In the genomic region with DNA sequence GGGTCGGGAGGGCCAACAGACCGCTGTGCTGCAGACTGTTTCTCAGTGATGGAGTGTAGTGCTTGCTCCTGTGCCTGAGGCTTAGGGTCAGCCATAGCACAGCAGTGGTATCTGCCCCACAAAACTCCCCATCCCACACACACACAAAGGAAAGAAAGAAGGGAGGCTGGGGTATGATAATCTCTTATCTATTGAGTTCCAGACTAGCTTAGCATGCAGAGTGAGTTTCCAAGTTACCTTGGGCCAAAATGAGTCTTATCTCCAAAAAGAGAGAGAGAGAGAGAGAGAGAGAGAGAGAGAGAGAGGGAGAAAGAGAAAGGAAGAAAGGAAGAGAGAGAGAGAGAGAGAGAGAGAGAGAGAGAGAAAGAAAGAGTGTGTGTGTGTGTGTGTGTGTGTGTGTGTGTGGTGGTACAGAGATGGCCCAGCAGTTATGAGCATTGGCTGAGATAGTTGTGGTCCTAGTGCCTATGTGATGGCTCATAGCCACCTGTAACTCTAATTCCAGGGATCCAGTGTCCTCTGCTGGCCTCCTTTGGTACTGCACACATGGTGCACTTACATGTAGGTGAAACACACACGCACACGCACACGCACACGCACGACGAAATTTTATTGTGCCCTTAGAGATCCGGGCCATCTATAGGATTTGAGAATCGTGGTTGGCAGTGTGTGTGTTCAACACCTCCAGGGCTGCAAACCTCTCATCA, we compare ENCODE assay signal across 8 mouse cellular contexts. TPM values are rescaled to one million over a fixed set of nuclear protein-coding genes. Genes with fewer than 3 reads are reported as not detected.
DNase-seq lines count a peak whose midpoint lies in the region; ATAC-seq and TF ChIP-seq lines count a peak whose summit lies in the region.

No protein-coding gene starts in this region.

- WGBS in midbrain, postnatal 0 days: 84% methylated on average over 10 of the region's 10 CpGs
- WGBS in midbrain, embryonic 14.5 days: 87% methylated on average over 10 of the region's 10 CpGs
- WGBS in midbrain, embryonic 13.5 days: 84% methylated on average over 10 of the region's 10 CpGs

- H3K9ac ChIP-seq in midbrain, postnatal 0 days (replicated peaks; ENCODE audit: low read length, poor library complexity, severe bottlenecking): no peak overlapping the region
- H3K9ac ChIP-seq in midbrain, embryonic 14.5 days (replicated peaks; ENCODE audit: low read length): no peak overlapping the region
- no peak overlapping the region for H3K9ac ChIP-seq in midbrain, embryonic 13.5 days (replicated peaks)

- no peak for ATAC-seq in midbrain, postnatal 0 days (ENCODE audit: low FRiP score)
- ATAC-seq in midbrain, embryonic 14.5 days (ENCODE audit: low FRiP score, low TSS enrichment): no peak
- no peak for ATAC-seq in midbrain, embryonic 13.5 days

- no peak overlapping the region for H3K4me3 ChIP-seq in midbrain, postnatal 0 days (ENCODE audit: low read depth, low read length)
- H3K4me3 ChIP-seq in midbrain, embryonic 14.5 days (replicated peaks; ENCODE audit: low read depth, low read length): no peak overlapping the region
- H3K4me3 ChIP-seq in midbrain, embryonic 13.5 days (replicated peaks): no peak overlapping the region

- H3K27ac ChIP-seq in midbrain, postnatal 0 days (ENCODE audit: low read depth, low read length): no peak overlapping the region
- H3K27ac ChIP-seq in midbrain, embryonic 14.5 days (replicated peaks; ENCODE audit: low read depth, low read length): no peak overlapping the region
- H3K27ac ChIP-seq in midbrain, embryonic 13.5 days: no peak overlapping the region

- H3K27me3 ChIP-seq in midbrain, postnatal 0 days (ENCODE audit: insufficient read depth, low read length): no peaks in the 10 kb centered on the region
- H3K27me3 ChIP-seq in midbrain, embryonic 14.5 days (ENCODE audit: control insufficient read depth, insufficient read depth, low read length): no peaks in the 10 kb centered on the region
- no peaks in the 10 kb centered on the region for H3K27me3 ChIP-seq in midbrain, embryonic 13.5 days

- H3K4me2 ChIP-seq in midbrain, postnatal 0 days (ENCODE audit: low read depth, low read length, poor library complexity, severe bottlenecking): no peak overlapping the region
- no peak overlapping the region for H3K4me2 ChIP-seq in midbrain, embryonic 14.5 days (ENCODE audit: low read length)
- no peak overlapping the region for H3K4me2 ChIP-seq in midbrain, embryonic 13.5 days (replicated peaks)

- peak; percentile 70 for DNase-seq in adrenal gland, postnatal 14 days
- no peak for DNase-seq in adrenal gland, postnatal 25 days
- DNase-seq in midbrain, postnatal 0 days (ENCODE audit: low spot score): peak; percentile 37
- DNase-seq in midbrain, embryonic 14.5 days: no peak
- peak; percentile 62 for DNase-seq in liver
- DNase-seq in testis, postnatal 10 days (ENCODE audit: low spot score): peak; percentile 80
- DNase-seq in left cerebral cortex, adult 8-10 months (ENCODE audit: low spot score in 2 of 2): no peak

- H3K4me1 ChIP-seq in midbrain, postnatal 0 days (ENCODE audit: insufficient read depth, low read length): no peaks in the 10 kb centered on the region
- H3K4me1 ChIP-seq in midbrain, embryonic 14.5 days (ENCODE audit: control insufficient read depth, insufficient read depth, low read length): peaks cover 14% of the 10 kb centered on the region
- H3K4me1 ChIP-seq in midbrain, embryonic 13.5 days (replicated peaks): peaks cover 23% of the 10 kb centered on the region

- H3K36me3 ChIP-seq in midbrain, postnatal 0 days (ENCODE audit: insufficient read depth, low read length): no peaks in the 10 kb centered on the region
- H3K36me3 ChIP-seq in midbrain, embryonic 14.5 days (ENCODE audit: control insufficient read depth, insufficient read depth, low read length): peaks cover 16% of the 10 kb centered on the region
- peaks cover 26% of the 10 kb centered on the region for H3K36me3 ChIP-seq in midbrain, embryonic 13.5 days

- no peaks in the 10 kb centered on the region for H3K9me3 ChIP-seq in midbrain, postnatal 0 days (ENCODE audit: low read length)
- no peaks in the 10 kb centered on the region for H3K9me3 ChIP-seq in midbrain, embryonic 14.5 days (ENCODE audit: control insufficient read depth, low read length)
- H3K9me3 ChIP-seq in midbrain, embryonic 13.5 days: no peaks in the 10 kb centered on the region

- peak; percentile 67 for TF ChIP-seq CTCF in midbrain, postnatal 0 days (IDR thresholded peaks at IDR 0.05)

RNA-seq across cellular contexts. Expression of a gene that starts 4.6 kb away (rescaled TPM):
- total RNA-seq in adrenal gland, postnatal 14 days (2021): 53.2 and 80.3 TPM in 2 replicates
- total RNA-seq in adrenal gland, postnatal 25 days (2021): 68.9 and 72.7 TPM in 2 replicates
- total RNA-seq in midbrain, postnatal 0 days (2014; rRNA removed): 81.8 and 83.0 TPM in 2 replicates
- polyA plus RNA-seq in midbrain, postnatal 0 days (2015; fragmentation: Nextera tagmentation; extraction: Ambion mirVana): 33.1 and 38.2 TPM in 2 replicates
- 47.2 and 50.3 TPM in 2 replicates for polyA plus RNA-seq in midbrain, embryonic 14.5 days (2014; fragmentation: Nextera tagmentation; extraction: Ambion mirVana)
- 49.8 and 56.9 TPM in 2 replicates for polyA plus RNA-seq in midbrain, embryonic 13.5 days (2015; fragmentation: Nextera tagmentation; extraction: Ambion mirVana)
- 10 to 100 TPM; 48.9 to 73.4 (median 60.6) TPM for total RNA-seq in left cerebral cortex, adult 8-10 months (2022)

RNA-seq across cellular contexts. Expression of a gene that starts 9.0 kb away (rescaled TPM):
- 25.5 and 34.5 TPM in 2 replicates for total RNA-seq in adrenal gland, postnatal 14 days (2021)
- total RNA-seq in adrenal gland, postnatal 25 days (2021): 27.4 and 38.8 TPM in 2 replicates
- 44.3 and 50.9 TPM in 2 replicates for total RNA-seq in midbrain, postnatal 0 days (2014; rRNA removed)
- 18.5 and 18.6 TPM in 2 replicates for polyA plus RNA-seq in midbrain, postnatal 0 days (2015; fragmentation: Nextera tagmentation; extraction: Ambion mirVana)
- polyA plus RNA-seq in midbrain, embryonic 14.5 days (2014; fragmentation: Nextera tagmentation; extraction: Ambion mirVana): 12.1 and 13.1 TPM in 2 replicates
- 20.3 TPM in 2 replicates for polyA plus RNA-seq in midbrain, embryonic 13.5 days (2015; fragmentation: Nextera tagmentation; extraction: Ambion mirVana)
- 10 to 100 TPM; 36.8 to 44.6 (median 41.3) TPM for total RNA-seq in left cerebral cortex, adult 8-10 months (2022)

RNA-seq across cellular contexts. Expression of a gene that starts 9.0 kb away (rescaled TPM):
- 132 and 145 TPM in 2 replicates for total RNA-seq in adrenal gland, postnatal 14 days (2021)
- total RNA-seq in adrenal gland, postnatal 25 days (2021): 101 and 166 TPM in 2 replicates
- 41.4 and 44.4 TPM in 2 replicates for total RNA-seq in midbrain, postnatal 0 days (2014; rRNA removed)
- 29.0 and 29.1 TPM in 2 replicates for polyA plus RNA-seq in midbrain, postnatal 0 days (2015; fragmentation: Nextera tagmentation; extraction: Ambion mirVana)
- 18.3 and 20.6 TPM in 2 replicates for polyA plus RNA-seq in midbrain, embryonic 14.5 days (2014; fragmentation: Nextera tagmentation; extraction: Ambion mirVana)
- 18.1 and 19.6 TPM in 2 replicates for polyA plus RNA-seq in midbrain, embryonic 13.5 days (2015; fragmentation: Nextera tagmentation; extraction: Ambion mirVana)
- total RNA-seq in left cerebral cortex, adult 8-10 months (2022): 10 to 100 TPM; 53.0 to 74.3 (median 56.5) TPM

RNA-seq across cellular contexts. Expression of a gene that starts 15.4 kb away (rescaled TPM):
- 96.2 and 102 TPM in 2 replicates for total RNA-seq in adrenal gland, postnatal 14 days (2021)
- total RNA-seq in adrenal gland, postnatal 25 days (2021): 101 and 102 TPM in 2 replicates
- 47.9 and 60.9 TPM in 2 replicates for total RNA-seq in midbrain, postnatal 0 days (2014; rRNA removed)
- 170 and 185 TPM in 2 replicates for polyA plus RNA-seq in midbrain, postnatal 0 days (2015; fragmentation: Nextera tagmentation; extraction: Ambion mirVana)
- polyA plus RNA-seq in midbrain, embryonic 14.5 days (2014; fragmentation: Nextera tagmentation; extraction: Ambion mirVana): 167 and 188 TPM in 2 replicates
- polyA plus RNA-seq in midbrain, embryonic 13.5 days (2015; fragmentation: Nextera tagmentation; extraction: Ambion mirVana): 193 and 195 TPM in 2 replicates
- total RNA-seq in left cerebral cortex, adult 8-10 months (2022): 100 to 1,000 TPM in 1 of 4 experiments, 10 to 100 TPM in 3; 81.6 to 112 (median 95.7) TPM

RNA-seq across cellular contexts. Expression of a gene that starts 15.5 kb away (rescaled TPM):
- 27.7 and 32.0 TPM in 2 replicates for total RNA-seq in adrenal gland, postnatal 14 days (2021)
- 35.2 and 36.4 TPM in 2 replicates for total RNA-seq in adrenal gland, postnatal 25 days (2021)
- total RNA-seq in midbrain, postnatal 0 days (2014; rRNA removed): 52.3 and 55.7 TPM in 2 replicates
- polyA plus RNA-seq in midbrain, postnatal 0 days (2015; fragmentation: Nextera tagmentation; extraction: Ambion mirVana): 42.9 and 44.3 TPM in 2 replicates
- 40.7 and 44.6 TPM in 2 replicates for polyA plus RNA-seq in midbrain, embryonic 14.5 days (2014; fragmentation: Nextera tagmentation; extraction: Ambion mirVana)
- polyA plus RNA-seq in midbrain, embryonic 13.5 days (2015; fragmentation: Nextera tagmentation; extraction: Ambion mirVana): 56.5 and 57.2 TPM in 2 replicates
- total RNA-seq in left cerebral cortex, adult 8-10 months (2022): 10 to 100 TPM; 24.0 to 31.9 (median 27.1) TPM

Comparison
In these comparisons a context has a peak if more than half of its experiments do, and no peak if none do; other contexts are left out.
1. DNase-seq: peak in adrenal gland, postnatal 14 days (single experiment), midbrain, postnatal 0 days (single experiment), liver (single experiment) and testis, postnatal 10 days (single experiment); none in adrenal gland, postnatal 25 days (single experiment), midbrain, embryonic 14.5 days (single experiment) and left cerebral cortex, adult 8-10 months (0 of 2).